Mouse (Mus musculus) midbrain, embryonic 13.5 days (tissue): ENCODE measurements around the gene Neu1. TPM values are rescaled to one million over a fixed set of nuclear protein-coding genes. Genes with fewer than 3 reads are reported as not detected.
A peak's percentile ranks its signal among the peaks of the same experiment; 100 is the strongest.

Experiments
- ATAC-seq: fragments of 200-750 bp; cut with Nextera tagmentation; 2 replicates; pipeline ENCODE4 v1.8.0; 2017; ENCODE audit warnings: mild to moderate bottlenecking, moderate TSS enrichment, moderate library complexity
- H3K27ac ChIP-seq: fragments of 300-500 bp; sonication (generic); 2 replicates; pipeline ENCODE4 v1.5.1; 2015; ENCODE audit warnings: inconsistent platforms, mild to moderate bottlenecking, moderate library complexity
- H3K27me3 ChIP-seq: fragments of 300-500 bp; sonication (generic); 2 replicates; pipeline ENCODE4 v1.6.1; 2015; ENCODE audit warnings: mild to moderate bottlenecking, inconsistent platforms
- H3K36me3 ChIP-seq: fragments of 300-500 bp; sonication (generic); 2 replicates; pipeline ENCODE4 v1.6.1; 2015; ENCODE audit warnings: mild to moderate bottlenecking, inconsistent platforms
- H3K4me1 ChIP-seq: fragments of 300-500 bp; sonication (generic); replicated peaks from 2 replicates; pipeline ENCODE4 v1.6.1; 2015; ENCODE audit warnings: inconsistent platforms
- H3K4me2 ChIP-seq: fragments of 300-500 bp; sonication (generic); replicated peaks from 2 replicates; pipeline ENCODE4 v1.6.1; 2015; ENCODE audit warnings: moderate library complexity, mild to moderate bottlenecking, inconsistent platforms
- H3K4me3 ChIP-seq: fragments of 300-500 bp; sonication (generic); replicated peaks from 2 replicates; pipeline ENCODE4 v1.5.1; 2015; ENCODE audit warnings: mild to moderate bottlenecking, inconsistent platforms
- H3K9ac ChIP-seq: fragments of 300-500 bp; sonication (generic); replicated peaks from 2 replicates; pipeline ENCODE4 v1.6.1; 2015; ENCODE audit warnings: mild to moderate bottlenecking, inconsistent platforms
- H3K9me3 ChIP-seq: fragments of 300-500 bp; sonication (generic); 2 replicates; pipeline ENCODE4 v1.6.1; 2016; ENCODE audit warnings: mild to moderate bottlenecking, inconsistent platforms
- WGBS: fragments of 180-500 bp; shearing (Covaris S2); methylation state at CpG from one replicate; pipeline ENCODE4 v1.1.7; 2015; 5-methylcytosine and 5-hydroxymethylcytosine counted together
- polyA plus RNA-seq: library from polyadenylated mRNA; unstranded; fragments of >200 nt; fragmentation: Nextera tagmentation; extraction: Ambion mirVana; gene quantifications from 2 replicates; pipeline ENCODE4 v1.2.1, GENCODE M21; 2015

Neu1 gene
- polyA plus RNA-seq, 1 experiment from 2014 or later: 25.9 TPM

DNA sequence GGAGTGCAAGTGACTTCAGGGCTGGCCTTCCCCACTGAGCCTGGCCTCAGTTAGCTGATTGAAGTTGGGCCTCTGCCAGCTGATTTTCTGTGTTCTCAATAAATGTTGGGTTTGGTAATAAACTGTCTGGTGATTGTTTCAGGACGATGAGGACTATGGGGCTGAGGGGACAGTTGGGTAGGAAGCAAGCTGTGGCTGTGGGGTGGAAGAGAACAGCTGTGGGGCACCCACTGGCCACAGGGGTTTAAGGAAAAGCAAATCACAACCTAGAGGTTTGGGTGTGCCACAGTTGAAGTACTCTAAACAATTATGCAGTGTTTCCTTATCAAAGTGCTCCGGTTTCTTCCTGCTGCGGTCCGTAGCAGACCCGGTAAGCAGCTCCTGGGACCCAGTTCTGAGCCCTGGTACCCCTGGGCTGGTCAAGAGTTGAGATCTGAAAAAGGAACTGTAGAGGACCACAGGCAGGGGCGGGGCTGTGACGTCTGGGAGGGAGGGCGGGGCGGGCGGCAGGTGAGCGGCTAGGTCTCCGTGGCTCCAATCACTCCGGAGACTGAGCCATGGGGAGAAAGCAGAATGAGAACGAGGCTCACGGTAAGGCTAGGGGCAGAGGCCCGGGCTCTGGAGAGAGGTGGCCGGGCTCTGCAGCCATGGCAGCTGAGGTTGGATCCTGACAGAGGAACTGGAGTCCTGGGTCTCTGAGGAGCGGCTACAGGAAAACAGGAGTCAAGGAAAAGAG is 17.0 kb upstream of the Neu1 start, which contains the start of gene Slc44a4:
Gene Slc44a4, plus strand, starts transcription at position 537 of the 736 bp plus-strand sequence.
- H3K4me3 ChIP-seq: no peak within 1 kb of the TSS
- peak within 1 kb of the TSS; percentile 32; the same call in 1 of the 2 replicates for H3K9ac ChIP-seq
- H3K4me2 ChIP-seq: no peak within 1 kb of the TSS
- no peaks in the 10 kb centered on the region for H3K27me3 ChIP-seq
- ATAC-seq: no peak
- no peaks in the 10 kb centered on the region for H3K4me1 ChIP-seq
- H3K9me3 ChIP-seq: no peaks in the 10 kb centered on the region
- WGBS: 36% methylated on average over 18 of the region's 18 CpGs
- H3K27ac ChIP-seq: no peak within 1 kb of the TSS; the same call in 1 of the 2 replicates
- H3K36me3 ChIP-seq: peaks cover 51% of the 10 kb centered on the region

GRCm38 (mm10) chr17:34915410-34915831 is 15.6 kb upstream of the Neu1 start:
- Histone ChIP-seq H3K27ac (no peak overlapping the region), H3K36me3 (peaks cover 38% of the 10 kb centered on the region), H3K9me3 (no peaks in the 10 kb centered on the region), H3K27me3 (no peaks in the 10 kb centered on the region), H3K4me3 (no peak overlapping the region), H3K4me2 (no peak overlapping the region), H3K4me1 (no peaks in the 10 kb centered on the region), H3K9ac (peak overlapping the region; percentile 32; the same call in 1 of the 2 replicates)
- 24% methylated on average over 11 of the region's 11 CpGs for WGBS
- ATAC-seq: no peak

DNA sequence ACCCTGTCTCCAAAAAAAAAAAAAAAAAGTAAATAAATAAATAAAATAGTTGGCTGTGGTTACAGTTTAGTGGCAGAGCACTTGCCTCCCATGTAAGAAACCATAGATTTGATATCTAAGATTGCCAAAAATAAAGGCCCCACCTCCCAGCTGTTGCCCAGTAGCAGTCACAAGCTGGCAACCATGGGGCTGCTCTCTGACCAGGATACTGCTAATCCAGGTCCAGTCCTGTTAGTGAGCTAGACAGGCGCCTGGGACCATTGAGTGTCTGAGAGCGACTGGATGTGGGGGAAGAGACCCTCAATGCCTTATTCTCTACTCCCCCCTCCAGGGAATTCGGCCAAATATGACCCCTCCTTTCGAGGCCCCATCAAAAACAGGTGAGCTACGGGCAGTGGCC is 14.7 kb upstream of the Neu1 start:
- no peaks in the 10 kb centered on the region for H3K4me1 ChIP-seq
- no peaks in the 10 kb centered on the region for H3K27me3 ChIP-seq
- H3K4me3 ChIP-seq: no peak overlapping the region
- no peak for ATAC-seq
- no peak overlapping the region for H3K4me2 ChIP-seq
- no peaks in the 10 kb centered on the region for H3K9me3 ChIP-seq
- H3K27ac ChIP-seq: no peak overlapping the region
- 83% methylated on average over 5 of the region's 5 CpGs for WGBS
- H3K36me3 ChIP-seq: peaks cover 29% of the 10 kb centered on the region
- H3K9ac ChIP-seq: no peak overlapping the region

DNA sequence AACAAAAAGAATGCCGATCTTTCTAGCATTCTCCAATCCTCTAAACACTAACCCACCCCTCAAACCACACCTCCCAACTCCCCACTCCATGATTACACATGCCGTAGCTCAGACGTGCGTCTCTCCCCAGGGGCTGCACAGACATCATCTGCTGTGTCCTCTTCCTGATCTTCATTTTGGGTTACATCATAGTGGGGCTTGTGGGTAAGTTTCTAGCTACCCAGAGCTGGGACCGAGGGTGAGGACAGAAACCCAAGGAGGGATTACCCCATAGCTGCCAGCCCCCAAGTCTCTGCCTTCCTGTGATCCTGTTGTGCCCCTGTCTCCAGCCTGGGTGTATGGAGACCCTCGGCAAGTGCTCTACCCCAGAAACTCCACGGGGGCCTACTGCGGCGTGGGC is 13.9 kb upstream of the Neu1 start:
- Histone ChIP-seq H3K4me1 (no peaks in the 10 kb centered on the region), H3K27me3 (no peaks in the 10 kb centered on the region), H3K36me3 (peaks cover 20% of the 10 kb centered on the region), H3K4me2 (no peak overlapping the region), H3K9me3 (no peaks in the 10 kb centered on the region), H3K27ac (no peak overlapping the region), H3K4me3 (no peak overlapping the region), H3K9ac (no peak overlapping the region)
- 84% methylated on average over 9 of the region's 9 CpGs for WGBS
- ATAC-seq: no peak

GRCm38 (mm10) chr17:34922939-34923338 is 8.1 kb upstream of the Neu1 start:
- no peak overlapping the region; the same call in 1 of the 2 replicates for H3K9ac ChIP-seq
- H3K9me3 ChIP-seq: no peaks in the 10 kb centered on the region
- no peak overlapping the region for H3K27ac ChIP-seq
- no peaks in the 10 kb centered on the region for H3K27me3 ChIP-seq
- no peak overlapping the region for H3K4me3 ChIP-seq
- ATAC-seq: no peak
- H3K4me2 ChIP-seq: no peak overlapping the region
- no peaks in the 10 kb centered on the region for H3K4me1 ChIP-seq
- H3K36me3 ChIP-seq: no peaks in the 10 kb centered on the region
- 48% methylated on average over 6 of the region's 6 CpGs for WGBS

- no peaks in the 10 kb centered on the region for H3K36me3 ChIP-seq
- H3K4me1 ChIP-seq: no peaks in the 10 kb centered on the region
- ATAC-seq: no peak
- H3K9ac ChIP-seq: no peak overlapping the region
- H3K4me3 ChIP-seq: no peak overlapping the region
- no peaks in the 10 kb centered on the region for H3K9me3 ChIP-seq
- no peak overlapping the region for H3K27ac ChIP-seq
- H3K4me2 ChIP-seq: no peak overlapping the region
- H3K27me3 ChIP-seq: no peaks in the 10 kb centered on the region
- WGBS: 70% methylated on average over 5 of the region's 5 CpGs
These were observed 6.8 kb upstream of the Neu1 start for GRCm38 (mm10) chr17:34924258-34924657.

GRCm38 (mm10) chr17:34927306-34928019 is 3.6 kb upstream of the Neu1 start:
- 85% methylated on average over 18 of the region's 18 CpGs for WGBS
- no peak for ATAC-seq

GRCm38 (mm10) chr17:34928841-34929240 is 2.2 kb upstream of the Neu1 start:
- Histone ChIP-seq H3K27ac (no peak overlapping the region), H3K4me2 (no peak overlapping the region), H3K4me3 (no peak overlapping the region), H3K27me3 (no peaks in the 10 kb centered on the region), H3K9me3 (no peaks in the 10 kb centered on the region), H3K4me1 (peaks cover 13% of the 10 kb centered on the region), H3K9ac (no peak overlapping the region), H3K36me3 (peaks cover 3% of the 10 kb centered on the region; the same call in 1 of the 2 replicates)
- WGBS: 81% methylated on average over 4 of the region's 4 CpGs
- ATAC-seq: no peak

More at GRCm38 (mm10) chr17:34927306-34928019, 3.6 kb upstream of the Neu1 start:
- Histone ChIP-seq H3K9me3 (no peaks in the 10 kb centered on the region), H3K27me3 (no peaks in the 10 kb centered on the region), H3K27ac (no peak overlapping the region), H3K4me3 (no peak overlapping the region), H3K4me1 (peaks cover 12% of the 10 kb centered on the region), H3K9ac (no peak overlapping the region), H3K36me3 (no peaks in the 10 kb centered on the region), H3K4me2 (no peak overlapping the region)

GRCm38 (mm10) chr17:34931735-34932098 is 664 bp downstream of the Neu1 start:
- H3K4me1 ChIP-seq: peaks cover 13% of the 10 kb centered on the region
- peak overlapping the region; percentile 81 for H3K9ac ChIP-seq
- ATAC-seq: no peak
- no peaks in the 10 kb centered on the region for H3K27me3 ChIP-seq
- H3K4me3 ChIP-seq: peak overlapping the region; percentile 63
- H3K36me3 ChIP-seq: peaks cover 18% of the 10 kb centered on the region
- no peaks in the 10 kb centered on the region for H3K9me3 ChIP-seq
- 7% methylated on average over 14 of the region's 14 CpGs for WGBS
- peak overlapping the region; percentile 52 for H3K27ac ChIP-seq
- peak overlapping the region; percentile 94 for H3K4me2 ChIP-seq

- H3K27ac ChIP-seq: no peak overlapping the region
- WGBS: 93% methylated on average over 8 of the region's 8 CpGs
- no peak for ATAC-seq
- H3K9ac ChIP-seq: peak overlapping the region; percentile 81
- peak overlapping the region; percentile 63 for H3K4me3 ChIP-seq
- H3K36me3 ChIP-seq: peaks cover 18% of the 10 kb centered on the region
- H3K27me3 ChIP-seq: no peaks in the 10 kb centered on the region
- H3K9me3 ChIP-seq: no peaks in the 10 kb centered on the region
- H3K4me2 ChIP-seq: peak overlapping the region; percentile 94
- H3K4me1 ChIP-seq: peaks cover 13% of the 10 kb centered on the region
These were observed 1.2 kb downstream of the Neu1 start for GRCm38 (mm10) chr17:34932287-34932686.

- H3K4me1 ChIP-seq: peaks cover 13% of the 10 kb centered on the region
- WGBS: 68% methylated on average over 24 of the region's 24 CpGs
- no peak overlapping the region for H3K27ac ChIP-seq
- no peak overlapping the region for H3K4me2 ChIP-seq
- peaks cover 21% of the 10 kb centered on the region for H3K36me3 ChIP-seq
- no peaks in the 10 kb centered on the region for H3K9me3 ChIP-seq
- no peak overlapping the region for H3K4me3 ChIP-seq
- no peak overlapping the region for H3K9ac ChIP-seq
- H3K27me3 ChIP-seq: no peaks in the 10 kb centered on the region
- no peak for ATAC-seq
These were observed 3.0 kb downstream of the Neu1 start for GRCm38 (mm10) chr17:34934031-34934430.

DNA sequence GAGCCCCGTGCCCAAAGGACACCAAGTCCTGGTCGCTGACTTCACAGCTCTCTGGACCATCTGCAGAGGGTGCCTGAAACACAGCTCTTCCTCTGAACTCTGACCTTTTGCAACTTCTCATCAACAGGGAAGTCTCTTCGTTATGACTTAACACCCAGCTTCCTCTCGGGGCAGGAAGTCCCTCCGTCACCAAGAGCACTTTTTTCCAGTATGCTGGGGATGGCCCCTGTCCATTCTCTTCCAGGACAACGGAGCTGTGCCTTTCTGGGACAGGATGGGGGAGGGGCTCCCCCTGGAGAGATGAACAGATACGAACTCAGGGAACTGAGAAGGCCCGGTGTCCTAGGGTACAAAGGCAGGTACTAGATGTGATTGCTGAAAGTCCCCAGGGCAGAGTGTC is 3.8 kb downstream of the Neu1 start:
- 62% methylated on average over 8 of the region's 8 CpGs for WGBS
- H3K9ac ChIP-seq: no peak overlapping the region

More for the DNA sequence above, 3.8 kb downstream of the Neu1 start:
- H3K27me3 ChIP-seq: no peaks in the 10 kb centered on the region
- no peak overlapping the region for H3K4me2 ChIP-seq
- H3K36me3 ChIP-seq: peaks cover 21% of the 10 kb centered on the region
- no peak for ATAC-seq
- no peak overlapping the region for H3K27ac ChIP-seq
- no peaks in the 10 kb centered on the region for H3K9me3 ChIP-seq
- H3K4me1 ChIP-seq: peaks cover 13% of the 10 kb centered on the region
- H3K4me3 ChIP-seq: no peak overlapping the region
